Mouse (Mus musculus) monocyte, adult 2 months (primary cell): Measurements from ENCODE around the gene Dgke.
A peak's percentile ranks its signal among the peaks of the same experiment; 100 is the strongest.
"Not testable (repeated sequence)": the region's sequence is repeated elsewhere in the genome, so short reads cannot be mapped to it uniquely, and the experiment has no call there.

Experiments used
- DNase-seq, 2 experiments: peaks; one replicate each; pipeline ENCODE4 v3.0.0; 2022; ENCODE audit warnings: low spot score in 2 of 2, low read depth in 1 of 2

The Dgke gene

GRCm38 (mm10) chr11:89066750-89067149, at the start of gene Dgke:
Gene Dgke (minus strand): TSS chr11:89066850.
- no peak for DNase-seq

GRCm38 (mm10) chr11:89107180-89107807, 40.6 kb upstream of the Dgke start:
- DNase-seq: no peak

- no peak for DNase-seq
Measured at GRCm38 (mm10) chr11:89105823-89106222, 39.2 kb upstream of the Dgke start.

DNA sequence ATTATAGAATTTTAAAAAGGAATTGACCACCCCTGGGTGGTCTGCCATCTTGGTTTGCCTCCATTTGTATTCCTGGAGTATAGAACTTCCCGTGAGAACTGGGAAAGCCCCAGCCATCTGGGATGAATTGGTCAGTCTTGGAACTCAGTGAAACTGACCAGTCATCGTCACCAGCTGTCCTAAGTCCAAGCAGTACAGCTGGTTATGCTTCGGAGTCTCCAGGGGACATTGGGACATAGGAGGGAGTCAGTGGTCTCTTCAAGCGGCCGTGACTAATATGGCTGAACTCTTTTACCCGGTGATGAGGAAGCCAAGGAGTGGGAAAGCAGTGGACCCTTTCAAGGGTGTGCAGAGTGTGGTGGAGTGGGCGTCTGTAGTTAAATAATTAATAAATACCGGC, 38.6 kb upstream of the Dgke start:
- DNase-seq: no peak

DNA sequence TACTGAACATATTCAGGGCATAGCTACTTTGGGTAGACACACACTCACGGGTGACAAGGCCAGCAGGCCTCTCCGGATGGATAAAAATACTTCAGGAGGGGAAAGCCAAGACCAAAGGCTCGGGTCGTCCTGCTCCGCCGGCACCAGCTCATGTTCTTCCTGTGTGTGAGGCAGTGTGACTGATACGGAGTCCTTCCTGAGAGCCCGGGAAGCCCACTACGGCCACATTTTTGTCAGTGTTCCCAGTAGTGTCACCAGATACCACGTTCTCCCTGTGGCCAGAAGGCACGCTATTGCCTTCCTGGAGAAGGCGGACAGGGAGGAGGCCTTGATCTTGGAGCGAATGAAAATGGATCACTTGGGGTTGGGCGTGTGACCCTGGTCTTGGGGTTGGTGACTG, 36.5 kb upstream of the Dgke start:
- no peak for DNase-seq

DNA sequence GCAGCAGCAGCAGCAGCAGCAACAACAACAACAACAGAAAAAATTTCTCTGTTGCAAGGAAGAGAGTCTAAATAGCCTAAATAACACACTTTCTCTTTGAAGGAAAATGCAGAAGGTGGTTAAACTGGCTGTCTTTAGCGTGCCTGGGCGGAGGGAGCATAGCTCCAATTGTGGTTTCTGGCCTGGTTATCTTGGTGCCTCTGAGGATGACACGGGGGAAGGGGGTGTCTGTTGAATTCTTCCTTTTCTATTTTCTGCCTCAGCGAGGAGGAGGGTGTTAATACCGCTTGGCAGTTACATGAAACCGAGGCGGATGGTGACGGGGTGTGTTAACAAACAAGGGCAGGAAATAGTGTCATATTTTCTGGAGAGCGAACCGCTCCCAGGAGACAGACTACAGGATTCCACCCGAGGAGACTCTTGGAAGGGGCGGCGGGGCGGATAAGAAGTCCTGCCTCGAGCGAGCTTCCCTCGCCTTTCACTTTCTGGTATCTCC, 34.2 kb upstream of the Dgke start:
- DNase-seq: no peak

GRCm38 (mm10) chr11:89100403-89100802, 33.8 kb upstream of the Dgke start:
- peak; percentile 66 to 78 for DNase-seq

DNA sequence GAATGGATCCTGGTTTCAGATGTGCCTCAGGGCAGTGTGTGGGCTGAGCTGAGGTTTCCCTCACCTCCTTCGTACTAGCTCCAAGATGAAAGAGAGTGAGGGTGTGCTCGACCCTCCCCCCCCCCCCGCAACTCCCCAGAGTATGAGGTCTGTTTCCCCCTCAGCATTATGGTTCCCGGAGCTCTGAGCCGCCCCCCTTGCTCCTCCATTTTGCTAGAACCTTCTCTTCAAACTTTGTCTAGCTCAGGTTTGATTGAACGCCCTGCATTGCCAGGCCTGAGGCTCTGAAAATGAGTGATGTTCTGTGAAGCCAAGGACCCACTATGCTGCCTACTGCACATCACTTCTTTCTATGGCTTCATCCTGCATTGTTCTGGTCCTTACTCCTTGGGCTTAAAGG, 32.3 kb upstream of the Dgke start:
- DNase-seq: no peak

- DNase-seq: no peak
Measured at GRCm38 (mm10) chr11:89098083-89098835, 31.6 kb upstream of the Dgke start.

GRCm38 (mm10) chr11:89097292-89097691, 30.6 kb upstream of the Dgke start:
- not testable (repeated sequence) for DNase-seq

GRCm38 (mm10) chr11:89095306-89095705, 28.7 kb upstream of the Dgke start:
- DNase-seq: no peak

- peak; percentile 56 to 70 for DNase-seq
Measured at GRCm38 (mm10) chr11:89092714-89093113, 26.1 kb upstream of the Dgke start.

DNA sequence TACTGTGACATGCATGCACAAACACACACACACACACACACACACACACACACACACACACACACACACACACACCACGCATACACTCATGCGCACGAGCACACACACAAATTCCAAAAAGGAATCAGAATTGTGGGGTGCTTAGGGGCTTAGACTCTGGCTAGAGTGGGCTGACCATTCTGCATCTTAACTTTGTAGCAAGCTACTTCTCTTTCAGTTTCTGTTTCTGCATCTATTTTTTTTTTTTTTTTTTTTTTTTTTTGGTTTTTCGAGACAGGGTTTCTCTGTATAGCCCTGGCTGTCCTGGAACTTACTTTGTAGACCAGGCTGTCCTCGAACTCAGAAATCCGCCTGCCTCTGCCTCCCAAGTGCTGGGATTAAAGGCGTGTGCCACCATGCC, 23.7 kb upstream of the Dgke start:
- not testable (repeated sequence) for DNase-seq

DNA sequence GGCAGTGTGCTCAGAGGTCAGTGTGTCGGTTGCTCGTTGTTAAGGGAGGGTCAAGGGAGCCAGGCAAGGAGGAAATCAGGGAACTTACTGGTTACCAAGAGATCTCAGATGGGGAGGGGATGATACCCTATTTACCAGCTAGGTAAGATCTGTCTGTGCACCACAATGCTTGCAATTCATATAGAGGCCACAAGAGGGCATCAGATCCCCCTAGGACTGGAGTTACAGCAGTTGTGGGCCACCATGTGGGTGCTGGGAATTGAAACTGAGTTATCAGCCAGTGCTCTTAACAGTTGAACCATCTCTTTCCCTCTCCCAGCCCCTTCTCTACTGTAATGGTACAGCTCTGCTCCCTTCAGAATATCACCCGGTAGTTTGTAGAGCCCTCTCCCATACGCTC, 22.1 kb upstream of the Dgke start:
- DNase-seq: no peak

DNA sequence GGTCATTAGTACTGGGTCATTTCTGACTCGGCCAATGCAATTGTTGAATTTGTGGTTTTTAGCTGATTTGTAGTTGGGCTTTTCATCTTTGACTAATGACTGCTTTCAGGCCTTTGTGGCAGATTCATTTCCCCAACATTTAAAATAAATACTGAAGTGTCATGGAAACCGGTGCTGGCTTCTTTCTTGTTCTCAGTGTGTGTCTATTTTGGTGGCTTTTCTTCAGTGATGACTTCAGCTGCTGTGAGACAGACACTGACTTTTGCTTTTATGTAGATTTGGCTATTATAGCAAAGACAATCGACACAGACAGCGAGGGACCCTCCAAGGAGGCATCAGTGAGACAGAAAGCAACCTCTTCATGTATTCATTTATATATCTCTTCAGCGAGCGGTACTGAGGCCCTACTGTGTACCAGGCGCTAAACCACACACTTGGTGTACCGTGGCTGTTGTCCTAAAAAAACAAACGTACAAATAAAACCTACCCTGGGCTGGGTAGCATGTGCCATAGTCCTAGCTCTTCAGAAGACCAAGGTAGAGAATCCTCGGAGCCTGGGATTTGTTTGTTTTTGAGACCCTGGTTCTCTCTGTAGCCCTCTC, 19.7 kb upstream of the Dgke start:
- DNase-seq: no peak

- no peak for DNase-seq
Measured at GRCm38 (mm10) chr11:89084601-89085000, 18.0 kb upstream of the Dgke start.

- DNase-seq: not testable (repeated sequence)
Measured at GRCm38 (mm10) chr11:89082691-89083090, 16.0 kb upstream of the Dgke start.

GRCm38 (mm10) chr11:89081906-89082305, 15.3 kb upstream of the Dgke start:
- not testable (repeated sequence) for DNase-seq

- DNase-seq: no peak
Measured at GRCm38 (mm10) chr11:89078996-89079680, 12.5 kb upstream of the Dgke start.

- DNase-seq: no peak
Measured at GRCm38 (mm10) chr11:89078305-89078704, 11.7 kb upstream of the Dgke start.

- DNase-seq: no peak
Measured at GRCm38 (mm10) chr11:89077601-89078000, 11.0 kb upstream of the Dgke start.
